Mouse (Mus musculus) forebrain, embryonic 15.5 days (tissue): ENCODE measurements at regions not wholly inside any gene's neighbourhood (a gene's known extent, or its start where the extent isn't known, plus 50 kb on each side); places are given as distances from the start of the nearest gene placed in this dataset.

Experiments
- ATAC-seq: fragments of 200-750 bp; cut with Nextera tagmentation; replicated peaks from 2 replicates; pipeline ENCODE4 v1.8.0; 2017; ENCODE audit warnings: mild to moderate bottlenecking, moderate TSS enrichment, moderate library complexity
- H3K27ac ChIP-seq: fragments of 300-500 bp; sonication (generic); replicated peaks from 2 replicates; pipeline ENCODE4 v1.5.1; 2015; ENCODE audit warnings: mild to moderate bottlenecking, inconsistent platforms
- H3K27me3 ChIP-seq: fragments of 300-500 bp; sonication (generic); 2 replicates; pipeline ENCODE4 v1.6.1; 2015; ENCODE audit warnings: inconsistent platforms
- H3K36me3 ChIP-seq: fragments of 300-500 bp; sonication (generic); 2 replicates; pipeline ENCODE4 v1.6.1; 2015; ENCODE audit warnings: mild to moderate bottlenecking, inconsistent platforms
- H3K4me1 ChIP-seq: fragments of 300-500 bp; sonication (generic); 2 replicates; pipeline ENCODE4 v1.6.1; 2015; ENCODE audit warnings: inconsistent platforms
- H3K4me2 ChIP-seq: fragments of 300-500 bp; sonication (generic); replicated peaks from 2 replicates; pipeline ENCODE4 v1.6.1; 2015; ENCODE audit warnings: mild to moderate bottlenecking, inconsistent platforms
- H3K4me3 ChIP-seq: fragments of 300-500 bp; sonication (generic); 2 replicates; pipeline ENCODE4 v1.5.1; 2015; ENCODE audit warnings: mild to moderate bottlenecking, inconsistent platforms
- H3K9ac ChIP-seq: fragments of 300-500 bp; sonication (generic); replicated peaks from 2 replicates; pipeline ENCODE4 v1.6.1; 2015; ENCODE audit warnings: mild to moderate bottlenecking, inconsistent platforms
- H3K9me3 ChIP-seq: fragments of 300-500 bp; sonication (generic); 2 replicates; pipeline ENCODE4 v1.6.1; 2016; ENCODE audit warnings: inconsistent platforms
- WGBS: fragments of 180-500 bp; shearing (Covaris S2); methylation state at CpG from one replicate; pipeline ENCODE4 v1.1.7; 2015; ENCODE audit warnings: mixed read lengths; 5-methylcytosine and 5-hydroxymethylcytosine counted together

GRCm38 (mm10) chr12:109272101-109272500 is 180.5 kb upstream of the Dlk1 start:
- Histone ChIP-seq H3K36me3 (no peaks in the 10 kb centered on the region), H3K27ac (no peak overlapping the region), H3K27me3 (no peaks in the 10 kb centered on the region), H3K4me1 (no peaks in the 10 kb centered on the region), H3K9me3 (no peaks in the 10 kb centered on the region), H3K9ac (no peak overlapping the region), H3K4me3 (no peak overlapping the region), H3K4me2 (no peak overlapping the region)
- no peak for ATAC-seq
- 82% methylated on average over 5 of the region's 5 CpGs for WGBS

- Histone ChIP-seq H3K9me3 (no peaks in the 10 kb centered on the region), H3K4me2 (no peak overlapping the region), H3K27ac (no peak overlapping the region), H3K36me3 (no peaks in the 10 kb centered on the region), H3K4me3 (no peak overlapping the region), H3K9ac (no peak overlapping the region), H3K4me1 (no peaks in the 10 kb centered on the region), H3K27me3 (no peaks in the 10 kb centered on the region)
- WGBS: 21% methylated on average over 6 of the region's 6 CpGs
- no peak for ATAC-seq
These were observed 137.8 kb upstream of the Dlk1 start for GRCm38 (mm10) chr12:109314850-109315249.

GRCm38 (mm10) chr12:109325986-109326385 is 126.6 kb upstream of the Dlk1 start:
- no peak for ATAC-seq
- Histone ChIP-seq H3K4me2 (no peak overlapping the region), H3K4me1 (no peaks in the 10 kb centered on the region), H3K27ac (no peak overlapping the region), H3K4me3 (no peak overlapping the region), H3K9ac (no peak overlapping the region), H3K27me3 (no peaks in the 10 kb centered on the region), H3K36me3 (no peaks in the 10 kb centered on the region), H3K9me3 (no peaks in the 10 kb centered on the region)
- WGBS: 77% methylated on average over 11 of the region's 11 CpGs

- Histone ChIP-seq H3K9me3 (no peaks in the 10 kb centered on the region), H3K27ac (no peak overlapping the region), H3K27me3 (no peaks in the 10 kb centered on the region), H3K9ac (no peak overlapping the region), H3K4me3 (no peak overlapping the region), H3K36me3 (no peaks in the 10 kb centered on the region), H3K4me2 (no peak overlapping the region), H3K4me1 (no peaks in the 10 kb centered on the region)
- 91% methylated on average over 2 of the region's 2 CpGs for WGBS
- no peak for ATAC-seq
These were observed 81.3 kb upstream of the Dlk1 start for GRCm38 (mm10) chr12:109371327-109371726.

GRCm38 (mm10) chr12:109385794-109386193 is 66.8 kb upstream of the Dlk1 start:
- 82% methylated on average over 5 of the region's 5 CpGs for WGBS
- no peak overlapping the region for H3K4me3 ChIP-seq
- no peak overlapping the region for H3K4me2 ChIP-seq
- no peaks in the 10 kb centered on the region for H3K9me3 ChIP-seq
- no peak for ATAC-seq
- no peaks in the 10 kb centered on the region for H3K36me3 ChIP-seq
- H3K9ac ChIP-seq: no peak overlapping the region
- H3K27ac ChIP-seq: no peak overlapping the region
- H3K27me3 ChIP-seq: no peaks in the 10 kb centered on the region
- no peaks in the 10 kb centered on the region for H3K4me1 ChIP-seq

- H3K4me3 ChIP-seq: no peak overlapping the region
- H3K9me3 ChIP-seq: no peaks in the 10 kb centered on the region
- no peak overlapping the region for H3K4me2 ChIP-seq
- H3K27me3 ChIP-seq: no peaks in the 10 kb centered on the region
- H3K27ac ChIP-seq: no peak overlapping the region
- WGBS: 53% methylated on average over 7 of the region's 7 CpGs
- ATAC-seq: no peak
- peaks cover 14% of the 10 kb centered on the region for H3K4me1 ChIP-seq
- no peaks in the 10 kb centered on the region for H3K36me3 ChIP-seq
- H3K9ac ChIP-seq: no peak overlapping the region
These were observed 63.8 kb upstream of the Dlk1 start for GRCm38 (mm10) chr12:109388791-109389190.

GRCm38 (mm10) chr12:109390388-109390920 is 62.2 kb upstream of the Dlk1 start:
- Histone ChIP-seq H3K4me2 (no peak overlapping the region), H3K9me3 (no peaks in the 10 kb centered on the region), H3K36me3 (no peaks in the 10 kb centered on the region), H3K27ac (no peak overlapping the region), H3K4me1 (peaks cover 25% of the 10 kb centered on the region), H3K9ac (no peak overlapping the region), H3K27me3 (no peaks in the 10 kb centered on the region), H3K4me3 (no peak overlapping the region)
- 95% methylated on average over 12 of the region's 12 CpGs for WGBS
- ATAC-seq: no peak

- Histone ChIP-seq H3K27ac (no peak overlapping the region), H3K9me3 (no peaks in the 10 kb centered on the region), H3K36me3 (no peaks in the 10 kb centered on the region), H3K9ac (no peak overlapping the region), H3K4me2 (no peak overlapping the region), H3K4me1 (peaks cover 25% of the 10 kb centered on the region), H3K27me3 (no peaks in the 10 kb centered on the region), H3K4me3 (no peak overlapping the region)
- no peak for ATAC-seq
- WGBS: 94% methylated on average over 8 of the region's 8 CpGs
These were observed 61.6 kb upstream of the Dlk1 start for GRCm38 (mm10) chr12:109390978-109391377.

GRCm38 (mm10) chr12:109393326-109393725 is 59.3 kb upstream of the Dlk1 start:
- 0 out of 2 replicates have a peak overlapping the region, but pooled peaks have one; percentile 5 for H3K4me3 ChIP-seq
- H3K36me3 ChIP-seq: no peaks in the 10 kb centered on the region
- H3K9ac ChIP-seq: no peak overlapping the region
- no peaks in the 10 kb centered on the region for H3K9me3 ChIP-seq
- H3K27me3 ChIP-seq: no peaks in the 10 kb centered on the region
- peak; percentile 61 for ATAC-seq
- 7% methylated on average over 8 of the region's 8 CpGs for WGBS
- H3K4me1 ChIP-seq: peaks cover 25% of the 10 kb centered on the region
- H3K27ac ChIP-seq: peak overlapping the region; percentile 75
- H3K4me2 ChIP-seq: peak overlapping the region; percentile 36

GRCm38 (mm10) chr12:109393795-109394194 is 58.8 kb upstream of the Dlk1 start:
- H3K9ac ChIP-seq: 0 out of 2 replicates have a peak overlapping the region, but pooled peaks have one; percentile 21
- H3K27ac ChIP-seq: peak overlapping the region; percentile 75
- H3K4me3 ChIP-seq: 0 out of 2 replicates have a peak overlapping the region, but pooled peaks have one; percentile 5
- H3K4me2 ChIP-seq: peak overlapping the region; percentile 36
- no peaks in the 10 kb centered on the region for H3K36me3 ChIP-seq
- WGBS: 5% methylated on average over 15 of the region's 15 CpGs
- H3K4me1 ChIP-seq: peaks cover 26% of the 10 kb centered on the region
- no peaks in the 10 kb centered on the region; the same call in 1 of the 2 replicates for H3K27me3 ChIP-seq
- H3K9me3 ChIP-seq: no peaks in the 10 kb centered on the region
- peak; percentile 63 for ATAC-seq

GRCm38 (mm10) chr12:109394396-109394795 is 58.2 kb upstream of the Dlk1 start:
- no peak overlapping the region for H3K4me3 ChIP-seq
- peaks cover 32% of the 10 kb centered on the region for H3K4me1 ChIP-seq
- H3K27me3 ChIP-seq: no peaks in the 10 kb centered on the region; the same call in 1 of the 2 replicates
- H3K9ac ChIP-seq: no peak overlapping the region
- no peak overlapping the region for H3K4me2 ChIP-seq
- no peaks in the 10 kb centered on the region for H3K9me3 ChIP-seq
- ATAC-seq: no peak
- 28% methylated on average over 11 of the region's 11 CpGs for WGBS
- H3K36me3 ChIP-seq: no peaks in the 10 kb centered on the region
- peak overlapping the region; percentile 75 for H3K27ac ChIP-seq

- Histone ChIP-seq H3K4me1 (peaks cover 39% of the 10 kb centered on the region), H3K9ac (no peak overlapping the region), H3K4me3 (no peak overlapping the region), H3K4me2 (no peak overlapping the region), H3K36me3 (no peaks in the 10 kb centered on the region), H3K27me3 (no peaks in the 10 kb centered on the region; the same call in 1 of the 2 replicates), H3K27ac (no peak overlapping the region), H3K9me3 (no peaks in the 10 kb centered on the region)
- ATAC-seq: no peak
- 90% methylated on average over 6 of the region's 6 CpGs for WGBS
These were observed 56.0 kb upstream of the Dlk1 start for GRCm38 (mm10) chr12:109396614-109397013.
